Mouse (Mus musculus) brain, adult 2 months (tissue): ENCODE results near the gene Tll2.

ENCODE experiments used
- DNase-seq: peaks from one replicate; pipeline ENCODE4 v3.0.0; 2011; ENCODE audit warnings: low read depth, low spot score

The Tll2 gene

GRCm38 (mm10) chr19:41160388-41160787, 46.2 kb downstream of the Tll2 start:
- DNase-seq, result no peak

GRCm38 (mm10) chr19:41154681-41155080, 52.0 kb downstream of the Tll2 start:
- no peak for DNase-seq

DNA sequence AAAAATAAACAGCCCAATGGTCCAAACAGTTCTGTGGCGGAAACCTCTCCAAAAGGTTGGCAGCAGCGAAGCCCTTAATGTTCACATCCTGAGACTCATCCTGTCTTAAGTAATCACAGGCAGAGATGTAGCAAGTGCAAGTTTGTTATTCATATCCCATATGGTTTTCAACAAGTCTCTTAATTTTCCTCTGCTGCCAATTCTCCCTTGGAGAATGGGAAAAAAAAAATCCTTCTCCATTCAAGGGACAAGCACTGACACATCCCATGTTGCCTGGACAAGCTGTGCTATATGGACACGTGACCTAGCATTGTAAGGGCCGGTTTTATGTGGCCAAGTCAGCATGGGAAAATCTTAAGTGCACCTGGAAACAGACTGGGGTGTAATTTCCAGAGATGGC, 54.2 kb downstream of the Tll2 start:
- DNase-seq, result peak; percentile 19

DNA sequence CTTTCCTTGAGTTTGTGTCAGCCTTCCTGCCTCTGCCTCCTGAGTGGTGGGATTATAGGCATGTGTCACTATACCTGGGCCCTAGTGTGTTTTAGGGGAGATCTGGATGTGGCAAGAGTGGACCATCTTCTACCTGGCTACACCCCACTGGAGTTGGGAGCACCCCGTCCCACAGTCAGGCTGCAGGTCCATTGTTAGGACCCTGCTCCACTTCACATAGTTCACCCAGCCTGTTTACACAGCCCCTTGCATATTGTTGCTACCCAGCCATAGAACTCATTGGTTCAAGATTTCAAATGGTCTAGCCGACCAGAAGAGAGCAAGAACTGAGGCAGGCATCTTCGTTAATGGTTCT, 54.6 kb downstream of the Tll2 start:
- DNase-seq, result no peak

DNA sequence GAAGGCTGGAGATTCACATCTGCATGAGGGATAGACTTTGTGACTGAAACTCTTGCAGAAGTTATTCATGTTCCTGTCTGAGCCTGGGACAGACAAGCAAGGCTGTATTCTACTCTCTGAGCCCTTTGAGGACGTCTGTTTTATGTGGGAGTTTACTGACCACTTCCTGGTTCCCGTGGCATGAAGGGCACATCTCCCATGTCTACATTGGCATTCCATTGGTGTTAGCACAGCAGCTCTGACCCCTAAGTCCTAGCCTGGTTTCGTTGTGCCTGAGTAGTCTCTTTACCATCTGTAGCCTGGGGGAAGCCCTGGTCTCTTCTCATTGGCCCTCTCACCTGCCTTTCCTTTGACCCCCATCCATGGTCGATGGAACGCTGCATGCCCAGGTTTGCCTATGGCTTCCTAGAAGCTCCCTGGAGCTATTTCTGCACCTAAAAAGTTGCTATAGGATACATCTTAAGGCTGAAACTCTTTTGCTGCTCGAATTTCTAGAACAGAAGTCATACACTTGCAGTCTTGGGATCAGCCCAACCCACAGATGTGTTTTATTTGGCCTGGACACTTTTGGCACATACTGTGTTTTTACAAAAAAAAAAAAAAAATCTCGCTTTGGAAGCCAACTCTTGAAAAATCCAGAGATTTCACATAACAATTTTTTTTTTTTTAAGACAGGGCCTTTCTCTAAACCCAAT, 55.2 kb downstream of the Tll2 start:
- peak; percentile 40 for DNase-seq

DNA sequence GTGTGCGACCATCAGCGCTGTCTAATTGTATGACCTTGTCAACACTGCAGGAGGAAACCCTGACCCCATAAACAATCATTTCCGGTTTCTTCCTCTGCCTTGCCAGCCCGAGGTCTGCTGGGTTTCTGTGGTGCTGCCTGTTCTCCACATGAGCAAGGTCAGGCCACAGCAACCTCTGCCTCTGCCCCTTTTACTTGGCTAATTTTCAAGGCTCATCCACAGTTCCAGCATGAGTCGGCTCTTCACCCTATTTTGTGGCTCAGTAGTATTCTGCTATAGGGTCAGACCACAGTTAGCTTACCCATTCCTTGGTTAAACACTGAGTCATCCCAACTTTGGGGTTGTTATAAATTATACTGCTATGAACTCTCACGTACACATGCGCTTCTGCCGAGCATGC, 65.7 kb downstream of the Tll2 start:
- DNase-seq, result no peak

- no peak for DNase-seq
These were observed 67.0 kb downstream of the Tll2 start for GRCm38 (mm10) chr19:41139629-41140028.

DNA sequence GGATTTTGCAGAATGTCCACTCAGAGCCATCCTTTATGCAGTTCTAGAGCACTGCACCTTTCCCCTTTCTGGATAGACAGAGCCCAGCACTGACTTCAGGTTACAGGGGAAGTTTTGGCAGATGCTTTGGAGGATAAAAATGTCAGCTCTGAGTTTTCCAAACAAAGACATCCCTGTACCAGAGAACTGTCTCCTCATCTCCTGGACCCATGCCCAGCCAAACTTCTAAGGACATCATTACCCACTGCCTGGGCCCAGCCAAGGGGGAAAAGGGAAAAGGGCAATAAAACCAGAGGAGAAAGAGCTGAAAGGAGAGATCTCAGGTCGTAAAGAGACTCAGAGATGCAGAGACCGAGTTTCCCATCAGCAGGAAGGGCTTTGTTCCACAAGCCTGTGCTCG, 83.6 kb downstream of the Tll2 start:
- DNase-seq, result no peak

- DNase-seq, result peak; percentile 75
These were observed 86.7 kb downstream of the Tll2 start for GRCm38 (mm10) chr19:41119924-41120323.

DNA sequence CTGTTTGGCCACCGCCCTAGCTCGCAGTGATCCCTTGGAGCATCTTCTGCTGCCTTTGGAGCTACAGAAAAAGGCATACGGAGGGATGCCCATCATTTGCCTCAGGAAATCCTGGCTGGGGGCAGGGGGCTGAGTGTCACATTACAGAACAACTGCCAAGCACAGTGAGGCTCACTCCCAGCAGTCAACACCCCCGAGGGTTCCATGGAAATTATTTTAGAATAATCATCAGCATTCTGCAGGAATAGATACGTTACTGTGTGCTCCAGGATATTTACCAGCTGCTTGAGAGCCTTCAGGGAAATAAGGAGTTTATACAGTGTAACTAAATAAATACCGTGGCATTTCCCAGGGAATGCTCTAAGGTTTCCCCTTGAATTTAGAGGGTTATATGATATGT, 88.3 kb downstream of the Tll2 start:
- DNase-seq, result no peak

- DNase-seq, result peak; percentile 78
These were observed 89.3 kb downstream of the Tll2 start for GRCm38 (mm10) chr19:41117334-41117733.

- no peak for DNase-seq
These were observed 92.0 kb downstream of the Tll2 start for GRCm38 (mm10) chr19:41114611-41115010.

DNA sequence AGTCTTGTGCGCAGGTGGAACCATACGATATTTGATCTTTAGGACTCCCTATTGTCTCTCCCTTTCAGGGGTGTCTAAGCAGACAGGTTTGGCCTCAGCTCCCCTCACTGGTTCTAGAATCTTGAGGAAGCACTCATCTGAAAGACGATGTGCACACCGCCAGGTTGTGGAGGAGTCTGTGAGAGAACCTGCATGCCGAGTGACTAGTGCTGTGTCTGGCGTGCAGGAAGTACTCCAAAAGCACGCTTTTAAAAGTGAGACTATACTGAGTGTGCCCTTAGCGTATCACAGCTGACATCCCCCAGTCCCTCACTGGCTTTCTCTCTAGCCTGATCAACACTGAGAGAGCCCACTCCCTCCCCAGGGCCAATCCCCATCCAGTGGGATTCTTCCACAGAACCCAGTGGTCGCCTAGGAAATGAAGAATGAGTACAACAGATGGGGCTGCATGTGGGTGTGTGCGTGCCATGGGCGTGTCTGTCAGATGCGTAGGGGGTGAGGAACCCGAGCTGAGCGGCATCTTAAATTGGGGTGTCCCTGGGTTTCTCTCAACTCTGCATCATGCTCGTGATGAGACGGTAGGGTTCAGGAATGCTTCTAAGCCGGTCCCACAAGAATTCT, 92.6 kb downstream of the Tll2 start:
- DNase-seq, result peak; percentile 57

DNA sequence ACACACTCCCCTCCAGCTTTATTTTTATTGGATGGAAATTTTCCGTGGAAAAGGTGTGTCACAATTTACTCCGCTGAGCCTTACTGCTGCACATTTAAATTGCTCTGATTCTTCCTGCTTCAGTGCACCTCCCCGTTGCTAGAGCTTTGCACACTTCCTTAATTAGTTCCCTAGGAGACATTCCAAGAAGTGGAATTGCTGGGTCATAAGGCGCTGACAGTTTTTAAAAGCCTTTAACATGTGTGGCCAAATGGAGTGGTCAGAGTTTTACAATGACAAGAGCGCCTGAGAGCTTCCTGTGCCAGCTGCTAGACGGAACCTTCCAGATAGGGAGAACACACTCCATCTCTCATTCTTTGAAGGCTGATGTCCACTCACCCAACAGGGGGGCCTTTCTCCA, 94.0 kb downstream of the Tll2 start:
- no peak for DNase-seq

DNA sequence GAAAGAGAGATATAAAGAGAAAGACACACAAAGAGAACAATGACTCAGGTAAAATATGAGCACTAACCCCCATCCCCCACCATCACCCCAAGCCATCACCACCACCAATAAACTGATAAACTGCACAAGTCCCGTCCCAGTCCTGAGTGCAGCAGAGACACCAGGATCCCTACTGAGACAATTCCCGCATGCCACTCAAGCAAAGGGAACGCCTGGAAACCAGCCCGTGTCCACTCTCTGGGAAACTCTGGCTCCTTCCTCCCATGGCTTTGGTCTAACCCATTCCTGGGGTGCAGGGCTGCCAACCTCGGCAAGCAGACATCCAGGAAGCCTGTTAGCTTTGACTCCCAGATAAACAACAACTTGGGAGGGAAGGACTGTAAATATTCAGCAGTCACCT, 96.6 kb downstream of the Tll2 start:
- DNase-seq, result no peak

- peak; percentile 47 for DNase-seq
These were observed 97.1 kb downstream of the Tll2 start for GRCm38 (mm10) chr19:41109496-41109895.

DNA sequence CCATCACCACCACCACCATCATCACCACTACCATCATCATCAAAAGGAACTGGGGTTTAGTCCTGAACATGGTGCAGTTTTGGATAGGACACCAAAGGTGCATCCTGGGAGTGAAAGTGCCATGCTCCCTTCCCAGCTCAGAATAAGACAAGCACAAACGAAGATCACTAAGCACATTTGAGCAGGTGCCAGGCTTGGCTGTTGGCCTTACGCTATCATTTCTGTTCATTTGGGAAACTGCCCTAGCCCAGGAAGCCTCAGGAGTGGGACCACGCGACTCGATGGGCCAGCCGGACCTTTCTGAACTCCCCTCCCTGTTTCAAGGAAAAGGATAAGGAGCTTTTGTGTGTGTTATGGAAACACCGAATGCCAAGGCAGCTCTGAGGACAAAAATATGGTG, 98.0 kb downstream of the Tll2 start:
- DNase-seq, result no peak

- no peak for DNase-seq
These were observed 99.1 kb downstream of the Tll2 start for GRCm38 (mm10) chr19:41107530-41107929.

GRCm38 (mm10) chr19:41104922-41105321, 101.7 kb downstream of the Tll2 start:
- peak; percentile 74 for DNase-seq

DNA sequence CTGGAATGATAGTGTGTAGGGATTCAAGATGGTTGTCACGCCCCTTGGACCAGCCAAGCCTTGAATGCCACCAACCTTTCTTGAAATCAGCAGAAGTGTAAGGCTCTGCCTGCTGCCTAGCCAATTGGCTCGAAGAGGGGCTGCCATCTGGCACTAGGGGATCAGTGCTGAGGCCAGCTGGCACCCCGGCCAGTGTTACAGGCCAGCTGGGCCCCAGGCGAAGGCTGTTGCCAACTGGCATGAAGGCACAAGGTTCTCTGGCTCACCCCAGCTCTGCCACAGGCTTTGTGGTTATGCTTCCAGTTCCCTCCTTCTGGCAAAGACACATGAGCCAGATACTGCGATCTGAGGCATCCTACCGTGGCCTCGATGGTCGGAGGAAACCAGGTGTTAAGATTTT, 105.2 kb downstream of the Tll2 start:
- DNase-seq, result peak; percentile 97

- DNase-seq, result peak; percentile 64
These were observed 105.8 kb downstream of the Tll2 start for GRCm38 (mm10) chr19:41100863-41101262.

DNA sequence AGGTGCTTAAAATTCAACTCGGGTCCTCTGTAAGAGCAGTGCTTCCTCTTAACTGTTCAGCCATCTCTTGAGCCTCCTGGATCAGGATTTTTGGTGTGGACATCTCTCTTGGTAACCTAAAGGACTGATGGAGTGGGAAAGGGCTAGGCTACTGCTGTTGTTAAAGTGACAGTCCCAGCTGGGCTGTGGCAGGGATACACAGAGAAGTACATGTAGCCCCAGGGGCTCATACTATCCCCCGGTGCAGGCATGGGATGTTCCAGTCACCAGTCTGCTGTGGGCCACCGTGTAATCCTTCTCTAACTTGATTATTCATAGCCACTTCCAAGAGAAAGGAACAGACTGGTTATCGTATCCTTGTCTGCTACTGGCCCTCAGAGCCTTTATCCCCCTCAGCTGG, 109.6 kb downstream of the Tll2 start:
- DNase-seq, result no peak

DNA sequence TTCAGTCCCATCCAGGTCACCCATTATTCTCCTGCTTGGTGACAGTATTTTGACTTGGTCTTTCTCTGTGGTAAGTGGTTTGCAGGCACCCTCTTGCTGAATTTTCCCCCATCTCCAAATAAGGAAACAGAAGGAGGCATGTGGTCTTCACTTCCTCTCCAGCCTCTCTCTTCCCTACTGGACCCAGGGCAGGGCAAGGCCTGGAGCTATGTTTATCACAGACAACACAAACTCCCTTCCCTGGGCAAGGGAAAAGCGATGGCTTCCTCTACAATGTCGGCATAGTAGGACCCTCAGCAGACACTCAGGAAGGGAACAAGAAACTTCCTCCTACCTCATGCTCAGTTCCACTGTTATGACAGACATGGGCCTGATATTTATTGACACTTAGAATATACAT, 114.7 kb downstream of the Tll2 start:
- DNase-seq, result no peak

- DNase-seq, result peak; percentile 95
These were observed 116.8 kb downstream of the Tll2 start for GRCm38 (mm10) chr19:41089833-41090232.
